Mouse (Mus musculus): ENCODE measurements at regions not wholly inside any gene's neighbourhood (a gene's known extent, or its start where the extent isn't known, plus 50 kb on each side); places are given as distances from the start of the nearest gene placed in this dataset.

DNA sequence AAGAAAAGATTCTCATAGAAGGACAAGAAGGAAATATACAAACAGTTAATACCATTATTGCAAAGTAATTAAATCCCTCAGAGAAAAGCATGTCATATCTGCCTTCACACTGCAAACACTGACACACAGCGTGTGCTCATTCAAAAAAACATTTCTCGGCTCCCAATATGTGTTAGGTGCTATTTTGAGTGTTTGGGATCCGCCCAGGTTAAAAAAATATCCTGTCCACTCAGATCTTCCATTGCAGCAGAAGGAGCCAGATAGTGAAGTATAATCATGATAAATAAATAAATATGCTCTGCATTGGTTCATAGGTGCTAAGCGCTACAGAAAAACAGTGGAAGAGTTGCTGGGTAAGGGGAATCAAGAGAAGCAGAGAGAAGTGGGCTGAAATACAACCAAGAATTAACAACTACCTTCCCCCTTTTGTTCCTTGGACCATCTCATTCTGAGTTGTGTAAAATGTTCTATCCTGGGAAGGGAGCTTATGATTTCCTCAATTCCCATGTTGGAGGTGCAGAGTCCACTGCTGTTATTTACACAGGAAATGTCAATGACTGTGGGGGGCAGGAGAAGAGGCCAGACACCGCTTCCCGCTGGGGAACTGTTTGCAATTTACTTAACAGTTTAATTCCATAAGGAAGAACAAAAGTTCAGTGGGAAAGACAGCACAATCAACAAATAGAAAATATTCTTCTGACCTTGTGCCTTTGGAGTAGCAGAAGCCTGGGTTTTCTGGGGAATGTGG lies 139.9 kb downstream of the Tle1 start:
- no peak for DNase-seq (ENCODE audit: low spot score in 2 of 2)

DNA sequence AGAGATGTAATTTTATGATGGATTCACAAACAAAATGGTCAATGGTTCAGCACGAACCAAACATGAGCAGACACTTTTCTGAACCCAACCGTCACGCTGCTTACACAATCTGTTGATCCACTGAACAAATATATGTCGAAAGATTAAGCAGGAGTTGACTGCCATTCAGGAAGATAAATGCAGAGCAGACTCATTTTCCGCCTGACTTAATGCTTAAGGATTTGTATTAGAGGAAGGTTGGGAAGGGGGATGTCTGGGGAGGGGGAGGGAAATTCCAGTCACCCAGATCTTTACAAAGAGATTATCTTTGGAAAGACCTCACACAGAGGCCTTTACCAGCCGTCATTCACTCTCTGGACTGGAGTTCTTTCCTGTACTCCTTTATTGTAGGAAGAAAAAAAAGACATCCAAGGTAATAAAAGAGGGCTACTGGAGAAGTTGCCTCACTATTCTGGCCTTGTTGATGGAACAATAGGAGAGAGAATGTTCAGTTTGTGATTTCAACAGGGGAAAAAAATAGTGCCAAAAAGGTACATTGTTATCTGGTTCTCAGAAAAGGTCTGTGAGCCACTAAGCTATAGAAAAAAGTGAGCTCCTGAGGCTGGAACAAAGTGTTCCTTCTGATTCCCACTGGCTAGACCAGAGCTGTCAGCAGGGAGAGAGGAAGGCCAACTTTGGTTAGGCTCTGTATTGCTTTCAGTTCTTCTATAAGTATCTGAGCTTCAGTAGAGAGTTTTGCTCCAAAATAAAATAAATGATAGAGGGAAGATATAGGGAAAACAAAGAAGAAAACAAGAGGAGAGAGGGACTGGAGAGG lies 150.9 kb downstream of the Tle1 start:
- DNase-seq (ENCODE audit: low spot score in 2 of 2), result no peak

DNA sequence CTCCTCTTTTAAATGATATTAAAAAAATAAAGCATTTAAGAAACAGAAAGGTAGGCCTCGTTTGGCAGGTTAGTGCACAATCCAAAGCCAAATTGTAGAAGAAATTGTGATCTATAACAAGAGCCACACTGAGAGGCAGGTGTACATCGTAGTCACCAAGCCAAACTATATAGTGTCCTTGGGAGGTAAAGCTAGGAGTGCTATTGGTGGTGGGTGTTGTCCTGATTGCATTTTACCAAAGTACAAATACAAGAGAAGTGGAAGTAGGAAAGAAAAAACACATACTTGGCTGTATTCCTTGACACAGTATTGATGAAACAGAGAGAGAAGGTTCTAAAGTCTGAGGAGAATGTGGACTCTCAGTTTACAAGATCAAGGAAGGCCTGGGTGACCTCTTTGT lies 178.6 kb downstream of the Tle1 start:
- DNase-seq (ENCODE audit: low spot score in 2 of 2), result no peak

DNA sequence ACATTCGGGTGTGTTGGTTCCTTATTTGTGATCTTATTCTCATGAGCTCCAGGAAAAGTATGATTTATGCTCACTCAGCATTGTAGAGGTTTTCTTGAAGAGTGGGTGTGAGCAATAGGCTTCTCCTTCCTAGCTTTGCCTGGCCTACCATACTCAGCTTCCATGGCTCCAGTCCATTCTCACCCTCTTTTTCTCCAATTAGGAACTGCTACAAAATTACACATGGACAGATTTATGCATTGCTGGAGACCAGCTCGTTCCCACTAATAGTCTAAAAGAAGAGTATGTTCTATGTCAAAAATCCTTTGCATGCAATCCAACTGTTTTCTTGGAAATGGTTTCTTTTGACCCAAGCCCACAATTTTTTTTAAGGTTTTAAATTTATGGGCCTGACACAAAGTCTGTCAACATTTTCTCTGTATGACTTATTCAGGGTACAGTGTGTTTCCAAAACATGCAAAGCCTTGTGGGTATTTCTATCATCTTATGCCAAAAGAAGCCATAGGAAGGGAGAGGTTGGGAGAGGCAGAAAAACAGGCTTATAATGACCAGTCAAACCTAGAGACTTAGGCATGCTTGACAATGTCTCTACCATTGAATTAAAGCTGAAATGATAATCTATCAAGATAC lies 186.4 kb downstream of the Tle1 start:
- DNase-seq (ENCODE audit: low spot score in 2 of 2), result no peak

DNA sequence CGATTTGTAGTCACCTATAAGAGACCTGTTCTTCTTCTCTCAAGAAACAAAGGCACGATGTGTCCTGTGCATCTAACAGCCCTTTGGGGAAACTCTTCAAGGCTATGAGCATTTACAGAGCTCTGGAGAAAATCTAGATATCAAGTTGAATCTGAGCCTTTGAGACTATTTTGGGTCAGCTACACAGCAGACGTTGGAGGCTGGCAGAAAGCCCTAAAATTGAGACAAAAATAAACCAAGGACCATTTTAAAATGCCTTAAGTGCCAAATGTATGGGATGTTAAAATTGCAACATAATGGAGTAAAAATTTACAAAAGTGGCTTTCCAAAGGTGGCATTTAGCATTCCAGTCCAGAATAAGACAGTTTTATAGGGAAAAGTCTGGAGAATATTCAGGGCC lies 187.1 kb downstream of the Tle1 start:
- DNase-seq (ENCODE audit: low spot score in 2 of 2), result no peak

DNA sequence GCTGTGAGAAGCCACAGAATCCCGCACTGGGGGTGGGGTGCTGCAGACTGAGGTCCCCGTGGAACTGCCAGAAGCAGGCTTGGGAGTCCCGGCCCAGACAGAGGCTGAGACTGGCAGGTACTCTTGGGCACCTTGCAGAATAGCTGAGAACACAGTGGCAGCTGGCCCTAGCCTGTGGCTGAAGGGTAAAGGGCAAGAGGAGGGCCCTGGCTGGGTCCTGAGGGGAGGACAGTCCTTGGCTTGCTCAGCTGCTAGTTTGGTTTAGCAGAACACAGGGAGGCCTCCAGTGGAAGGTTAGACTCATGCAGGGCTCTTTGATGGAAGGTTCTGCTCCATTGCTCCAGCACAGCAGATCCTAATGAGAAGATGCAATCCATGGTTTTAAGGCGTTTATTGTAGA lies 190.4 kb downstream of the Tle1 start:
- DNase-seq (ENCODE audit: low spot score in 2 of 2), result peak in 1 of 2 experiments; percentile 6

DNA sequence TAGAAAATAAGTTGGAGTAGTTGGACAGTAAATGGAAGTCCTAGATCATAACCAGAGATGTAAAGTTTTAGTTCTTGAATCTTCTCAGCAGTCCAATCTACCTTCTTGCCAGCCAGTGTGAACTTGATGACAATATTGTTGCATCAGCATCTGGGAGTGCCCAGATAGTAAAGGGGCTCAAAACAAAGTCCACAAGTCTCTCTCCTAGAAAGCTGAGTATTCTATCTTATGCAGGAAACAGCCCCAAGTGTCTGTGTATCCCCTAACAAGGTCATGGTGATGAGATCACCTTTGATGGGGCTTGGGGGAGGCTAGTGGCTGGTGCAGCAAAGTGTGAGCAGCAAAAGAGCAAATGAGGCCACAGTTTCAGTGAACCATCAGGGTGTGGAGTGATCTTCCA lies 194.8 kb downstream of the Tle1 start:
- DNase-seq (ENCODE audit: low spot score in 2 of 2), result no peak

DNA sequence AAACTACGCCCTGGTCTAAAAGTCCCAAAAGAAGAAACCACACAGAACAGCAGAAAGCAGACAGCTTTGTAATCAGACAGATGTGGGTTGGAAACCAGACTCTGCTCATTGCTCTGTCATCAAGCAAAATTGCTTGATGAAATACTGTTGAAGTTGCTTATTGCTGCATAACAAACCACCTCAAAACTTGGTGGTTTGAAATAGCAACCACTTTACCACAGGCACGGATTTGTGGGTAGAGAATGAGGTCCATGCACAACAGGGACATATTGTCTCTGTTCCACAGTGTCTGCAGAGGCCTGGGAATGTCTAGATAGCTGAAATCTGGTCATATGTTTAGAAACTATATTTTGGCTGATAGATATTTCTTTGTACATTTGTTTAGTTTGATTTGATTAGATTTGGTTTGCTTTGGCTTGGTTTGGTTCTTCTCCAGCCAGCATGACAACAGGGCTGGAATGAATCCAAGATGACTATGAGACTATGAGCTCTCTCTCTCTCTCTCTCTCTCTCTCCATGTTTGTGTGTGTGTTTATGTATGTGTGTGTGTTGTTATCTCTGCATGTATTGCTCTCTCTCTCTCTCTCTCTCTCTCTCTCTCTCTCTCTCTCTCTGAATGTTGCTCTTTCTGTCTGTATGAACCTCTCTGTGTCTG lies 199.4 kb downstream of the Tle1 start:
- DNase-seq (ENCODE audit: low spot score in 2 of 2), result no peak

DNA sequence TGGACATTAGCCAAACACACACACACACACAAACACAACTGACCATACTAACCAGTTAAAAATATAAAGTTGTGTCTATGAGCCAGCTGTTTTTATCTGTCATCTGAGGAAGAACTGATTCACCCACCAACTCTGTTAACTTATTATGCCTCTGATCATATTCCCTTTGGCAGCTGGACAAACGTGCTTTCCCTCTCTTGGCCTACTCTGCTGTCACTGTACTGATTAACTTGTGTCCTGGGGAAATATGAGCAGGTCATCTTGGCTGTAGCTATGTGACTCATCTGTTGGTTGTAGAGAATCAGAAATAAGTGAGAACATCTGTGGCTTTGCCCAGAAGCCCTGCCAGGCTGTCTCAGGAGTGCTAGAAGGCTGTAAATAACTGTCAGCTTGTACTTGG lies 210.9 kb upstream of the Gm11232 start:
- peak; percentile 68 to 78 for DNase-seq (ENCODE audit: low spot score in 2 of 2)

DNA sequence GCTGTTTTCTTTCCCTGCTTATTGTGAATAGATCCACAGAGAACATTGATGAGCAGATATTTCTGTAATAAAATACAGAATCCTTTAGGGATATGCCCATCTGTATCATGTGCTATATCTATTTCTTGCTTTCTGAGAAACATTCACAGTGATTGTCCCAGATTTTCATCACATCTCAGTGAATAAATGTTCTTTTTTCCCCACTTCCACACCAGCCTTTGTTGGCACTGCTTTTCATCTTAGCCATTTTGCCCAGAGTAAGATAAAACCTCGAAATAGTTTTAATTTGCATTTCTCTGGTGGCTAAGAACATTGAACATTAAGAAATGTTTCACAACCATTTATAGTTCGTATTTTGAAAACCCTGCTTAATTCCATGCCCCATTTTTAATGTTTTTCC lies 195.7 kb upstream of the Gm11232 start:
- no peak for DNase-seq (ENCODE audit: low spot score in 2 of 2)

DNA sequence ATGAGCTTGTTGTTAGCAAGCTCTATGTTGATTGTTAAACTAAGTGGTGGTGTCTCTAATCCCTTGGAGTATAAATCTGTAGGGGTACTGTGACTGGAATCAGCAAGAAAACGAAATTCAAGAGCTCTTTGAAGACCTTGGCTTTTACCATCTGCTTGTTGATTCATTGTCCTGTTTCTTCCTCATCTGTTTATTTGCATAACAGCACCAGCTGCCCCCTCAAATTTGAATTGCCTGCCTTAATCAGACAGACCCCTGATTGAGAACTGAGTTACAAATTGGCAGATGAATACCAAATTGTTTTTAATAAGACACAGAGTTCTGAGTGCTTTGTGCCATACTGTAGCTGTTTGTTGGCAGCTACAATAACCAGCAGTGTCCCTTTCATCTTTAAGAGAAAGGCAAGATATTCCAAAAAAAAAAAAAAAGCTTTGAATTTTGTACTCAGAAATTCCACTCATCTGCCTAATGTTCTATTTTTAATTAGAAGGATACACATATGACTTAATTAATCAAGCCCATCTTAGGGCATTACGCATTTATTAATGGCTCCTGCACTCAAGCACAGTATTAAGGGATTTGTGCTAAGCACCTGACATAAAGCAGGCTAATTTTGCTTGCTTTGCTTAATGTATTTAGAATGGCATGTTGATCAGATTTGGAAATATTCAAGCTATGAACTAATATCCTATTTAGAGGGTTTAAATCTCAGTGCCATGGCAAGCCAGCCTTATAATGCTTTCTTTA lies 175.6 kb upstream of the Gm11232 start:
- DNase-seq (ENCODE audit: low spot score in 2 of 2), result no peak

DNA sequence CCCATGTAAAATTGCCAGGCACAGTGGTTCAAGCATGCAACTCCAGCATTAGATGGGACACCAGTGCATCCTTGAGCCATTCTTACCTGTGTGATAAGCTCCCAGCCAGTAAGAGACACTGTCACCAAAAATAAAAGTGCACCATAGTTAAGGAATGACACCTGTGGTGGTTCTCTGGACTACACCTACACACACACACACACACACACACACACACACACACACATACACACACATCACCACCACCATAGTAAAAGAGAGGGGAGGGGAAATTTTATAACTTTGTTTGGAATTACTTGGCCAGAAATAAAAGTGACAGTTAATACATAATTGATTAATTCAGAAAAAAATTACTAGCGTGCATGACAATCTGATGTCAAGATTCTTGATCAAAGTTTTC lies 175.1 kb upstream of the Gm11232 start:
- DNase-seq (ENCODE audit: low spot score in 2 of 2), result no peak

DNA sequence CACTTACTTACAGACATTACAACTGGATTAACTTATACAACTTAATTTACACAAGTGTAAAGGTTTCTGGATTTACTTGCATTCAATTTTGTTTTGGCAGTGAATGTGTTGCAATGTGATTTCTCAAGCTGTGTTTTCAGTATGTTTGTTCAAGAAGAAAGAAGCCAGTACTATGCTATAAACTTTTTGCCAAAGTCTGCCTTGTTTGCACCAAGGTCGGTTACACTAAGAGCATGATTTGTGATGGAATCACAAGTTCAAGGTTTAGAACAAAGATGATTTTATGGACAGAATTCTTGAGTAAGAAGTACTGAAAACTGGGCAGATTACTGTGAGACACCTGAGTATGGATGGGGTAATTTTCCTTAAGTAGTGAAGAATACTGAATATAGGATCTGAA lies 153.8 kb upstream of the Gm11232 start:
- no peak for DNase-seq (ENCODE audit: low spot score in 2 of 2)

DNA sequence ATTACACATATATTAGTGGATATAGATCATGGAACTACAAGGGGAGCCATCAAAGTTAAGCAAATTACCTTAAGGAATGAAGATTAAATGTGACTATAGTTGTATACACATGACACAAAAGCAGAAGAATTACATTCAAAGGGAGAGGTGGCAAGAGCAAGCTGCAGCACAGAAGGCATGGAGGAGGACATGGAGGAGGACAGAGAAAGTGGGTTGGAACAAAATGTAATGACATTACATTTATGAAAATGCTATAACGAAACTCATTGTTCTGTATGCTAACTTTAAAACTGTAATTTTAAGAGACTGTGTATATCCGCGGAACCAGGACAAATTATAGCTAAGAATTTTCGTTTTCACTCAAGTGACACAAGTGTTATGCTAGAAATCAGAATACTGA lies 117.9 kb upstream of the Gm11232 start:
- DNase-seq (ENCODE audit: low spot score in 2 of 2), result no peak

DNA sequence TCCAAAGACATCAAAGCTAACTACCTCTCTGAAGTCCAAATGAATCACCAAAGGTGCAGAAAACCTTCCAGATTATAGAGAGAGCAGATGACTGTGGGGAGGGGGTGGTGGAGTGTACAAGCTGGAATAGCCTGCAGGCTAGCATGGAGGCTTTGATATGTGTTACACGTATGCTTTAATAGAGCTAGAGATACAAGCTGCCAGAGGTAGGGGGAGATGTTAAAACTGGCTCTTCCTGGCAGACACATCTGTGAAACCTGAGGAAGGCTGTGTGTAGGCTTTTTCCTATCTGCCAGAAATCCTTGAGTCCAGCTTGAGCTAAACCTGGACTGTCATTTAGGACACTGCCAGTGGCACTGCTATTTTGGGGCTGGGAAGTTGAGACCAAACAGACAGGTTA lies 109.2 kb upstream of the Gm11232 start:
- DNase-seq (ENCODE audit: low spot score in 2 of 2), result peak in 1 of 2 experiments; percentile 3

DNA sequence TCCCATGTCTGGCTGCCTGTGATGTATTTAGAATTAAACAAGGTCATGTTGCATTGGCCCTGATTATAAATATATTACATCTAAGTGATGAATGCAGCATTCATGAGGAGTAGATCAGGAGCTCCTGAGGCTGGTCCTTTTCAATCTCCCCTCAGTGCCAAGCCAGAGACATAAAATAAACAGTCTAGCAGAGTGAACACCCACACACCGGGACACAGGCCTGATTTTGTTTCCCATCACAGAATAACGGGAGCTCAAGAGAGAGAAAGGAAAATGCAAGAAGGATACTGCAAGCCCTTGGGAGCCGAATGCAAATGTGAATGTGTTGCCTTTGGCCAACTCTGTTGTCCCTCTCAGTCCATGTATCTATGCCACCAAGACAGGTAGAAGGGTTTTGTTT lies 84.1 kb upstream of the Gm11232 start:
- DNase-seq (ENCODE audit: low spot score in 2 of 2), result no peak

DNA sequence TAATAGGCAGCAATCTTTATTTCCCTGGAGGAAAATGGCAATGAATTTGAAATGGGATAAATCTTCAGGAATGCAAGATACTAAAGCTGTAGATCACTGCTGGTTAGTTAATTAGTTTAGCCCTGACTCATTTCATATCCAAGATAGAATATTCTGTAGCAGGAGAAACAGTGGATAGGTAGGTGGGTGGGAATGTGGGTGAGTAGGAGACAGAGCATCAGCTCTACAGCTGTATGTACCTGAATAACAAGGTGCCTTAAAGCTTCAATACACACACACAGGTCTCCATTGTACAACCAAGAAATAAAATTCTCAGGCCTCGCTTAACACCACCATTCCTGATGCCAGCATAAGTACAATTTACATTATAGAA lies 83.0 kb upstream of the Gm11232 start:
- DNase-seq (ENCODE audit: low spot score in 2 of 2), result no peak

DNA sequence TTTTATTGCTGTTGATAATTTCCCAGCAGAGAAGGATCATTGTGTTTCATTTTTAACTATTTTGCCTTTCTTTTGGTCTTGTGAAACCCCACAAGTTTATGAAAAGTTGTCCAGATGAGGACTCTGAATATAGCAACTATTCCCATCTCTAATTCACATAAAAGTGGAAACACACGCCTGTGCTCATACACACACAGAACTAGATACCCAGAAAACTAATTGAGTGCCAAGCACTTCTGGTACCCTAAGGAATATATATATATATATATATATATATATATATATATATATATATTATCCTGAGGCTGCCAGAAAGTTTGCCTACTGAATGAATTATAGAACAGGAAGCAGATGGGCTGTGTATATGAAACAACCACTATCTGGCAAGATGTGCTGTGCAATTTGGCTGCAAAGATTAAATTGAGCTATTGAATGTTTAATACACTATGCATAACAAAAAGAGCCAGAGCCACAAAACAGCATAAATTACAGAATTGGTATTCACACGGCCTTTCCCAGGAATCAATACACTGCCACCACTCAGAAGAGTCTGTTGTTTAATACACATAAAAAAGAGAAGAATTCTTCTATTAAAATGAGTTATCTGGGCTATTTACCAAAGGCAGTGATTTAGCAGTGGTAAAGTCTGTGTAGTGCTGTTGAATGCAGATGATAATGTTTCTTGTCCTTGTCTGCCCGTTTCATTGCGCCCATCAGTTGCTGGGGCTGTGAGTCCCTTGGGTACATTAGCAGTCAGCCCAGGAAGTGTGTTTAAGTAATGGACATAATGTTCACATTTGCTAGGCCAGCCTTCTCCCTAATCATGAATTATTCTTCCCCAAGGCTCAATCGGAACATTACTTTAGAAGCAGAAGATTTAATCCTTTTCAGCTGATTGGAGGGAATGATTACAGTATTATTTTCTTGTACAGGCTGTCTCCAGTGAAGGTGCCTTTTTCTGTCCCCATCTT lies 82.3 kb upstream of the Gm11232 start:
- DNase-seq (ENCODE audit: low spot score in 2 of 2), result no peak

DNA sequence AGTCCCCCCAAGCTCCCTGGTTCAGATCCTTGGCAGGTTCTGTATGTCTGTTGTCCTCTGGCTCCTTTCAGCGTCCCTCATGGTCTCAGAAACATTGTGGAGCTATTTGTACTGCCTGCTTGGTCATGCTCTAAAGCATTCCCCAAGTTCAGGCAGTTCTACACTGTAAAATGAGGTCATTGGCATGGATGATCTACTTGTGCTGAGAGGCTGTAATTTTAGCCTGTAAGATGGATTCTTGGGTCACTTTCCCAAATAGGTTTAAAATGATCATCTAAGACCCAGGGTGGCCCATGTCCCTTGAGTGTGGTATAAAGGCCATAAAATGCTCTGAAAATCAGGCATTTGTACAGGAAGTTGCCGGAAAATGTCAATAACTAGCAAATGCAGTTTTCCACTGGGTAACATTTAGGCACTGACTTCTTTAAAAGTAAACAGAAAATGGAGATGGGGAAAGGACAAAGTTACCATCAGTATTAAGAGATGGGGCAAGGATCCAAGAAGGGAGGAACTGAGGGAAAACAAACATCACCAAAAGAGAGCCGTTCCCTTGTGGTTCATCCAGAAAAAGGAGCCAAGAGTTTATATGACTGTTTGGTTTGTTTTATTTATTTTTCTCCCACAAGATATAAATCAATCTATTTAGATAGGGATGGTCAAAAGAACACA lies 81.5 kb upstream of the Gm11232 start:
- DNase-seq (ENCODE audit: low spot score in 2 of 2), result peak; percentile 2 to 3

DNA sequence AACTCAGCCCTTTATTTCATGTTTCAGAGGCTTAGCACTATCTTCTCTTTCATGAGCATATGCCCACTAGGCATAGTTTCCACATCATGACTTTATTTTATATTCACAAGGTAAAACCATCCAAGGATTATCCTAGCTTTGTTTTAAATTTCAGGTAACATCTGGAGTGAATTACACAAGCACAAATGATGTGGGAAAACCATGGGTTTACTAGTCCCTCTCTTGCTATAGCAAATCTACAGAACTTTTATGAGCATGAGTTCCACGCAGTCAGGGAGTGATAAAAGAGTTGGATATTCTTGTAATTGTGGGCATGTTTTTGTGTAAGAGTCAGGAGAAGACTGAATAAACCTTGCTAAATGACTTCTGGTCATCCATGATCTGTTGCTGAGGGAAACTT lies 78.0 kb upstream of the Gm11232 start:
- no peak for DNase-seq (ENCODE audit: low spot score in 2 of 2)

All from gastrocnemius, adult 8-10 months (tissue).